Mouse (Mus musculus): ENCODE data around the gene Phf13. TPM values are rescaled to one million over a fixed set of nuclear protein-coding genes. Genes with fewer than 3 reads are reported as not detected.

Gene Phf13
- polyA plus RNA-seq, 1 experiment from 2014 or later: 32.1 TPM

GRCm38 (mm10) chr4:152028456-152028855, 32.4 kb upstream of the Phf13 start:
- Histone ChIP-seq H3K4me1 (peaks cover 65% of the 10 kb centered on the region), H3K9me3 (no peaks in the 10 kb centered on the region), H3K27me3 (replicated peaks; ENCODE audit: low read depth, poor library complexity, severe bottlenecking) (peaks cover 16% of the 10 kb centered on the region), H3K27ac (replicated peaks) (no peak overlapping the region), H3K4me3 (peak overlapping the region; percentile 85), H3K36me3 (replicated peaks) (peaks cover 29% of the 10 kb centered on the region)
- 67% methylated on average over 15 of the region's 15 CpGs for WGBS
- DNase-seq (ENCODE audit: low spot score): no peak

- under 1% methylated on average over 35 of the region's 35 CpGs for whole genome bisulfite sequencing
Measured at GRCm38 (mm10) chr4:152027524-152027923, 31.5 kb upstream of the Phf13 start, which contains the start of gene Zbtb48. Gene Zbtb48, minus strand, starts transcription at chr4:152027671.

GRCm38 (mm10) chr4:152026751-152027508, 30.9 kb upstream of the Phf13 start:
- H3K27me3 ChIP-seq (replicated peaks; ENCODE audit: low read depth, poor library complexity, severe bottlenecking): peaks cover 9% of the 10 kb centered on the region
- no peak for DNase-seq (ENCODE audit: low spot score)
- peaks cover 58% of the 10 kb centered on the region for H3K4me1 ChIP-seq
- peak overlapping the region; percentile 88 for H3K27ac ChIP-seq (replicated peaks)
- H3K36me3 ChIP-seq (replicated peaks): peaks cover 44% of the 10 kb centered on the region
- WGBS: 2% methylated on average over 41 of the region's 41 CpGs
- H3K9me3 ChIP-seq: no peaks in the 10 kb centered on the region
- peak overlapping the region; percentile 85 for H3K4me3 ChIP-seq

More at GRCm38 (mm10) chr4:152027524-152027923, 31.5 kb upstream of the Phf13 start, which contains the start of gene Zbtb48:
- Histone ChIP-seq H3K9me3 (no peaks in the 10 kb centered on the region), H3K36me3 (replicated peaks) (peaks cover 38% of the 10 kb centered on the region), H3K4me1 (peaks cover 64% of the 10 kb centered on the region), H3K27ac (replicated peaks) (peak within 1 kb of the TSS; percentile 88), H3K27me3 (replicated peaks; ENCODE audit: low read depth, poor library complexity, severe bottlenecking) (peaks cover 15% of the 10 kb centered on the region), H3K4me3 (peak within 1 kb of the TSS; percentile 85)
- peak; percentile 96 for DNase-seq (ENCODE audit: low spot score)

- Histone ChIP-seq H3K36me3 (replicated peaks) (peaks cover 68% of the 10 kb centered on the region), H3K4me1 (peaks cover 44% of the 10 kb centered on the region)
Measured at GRCm38 (mm10) chr4:152024525-152024924, 28.5 kb upstream of the Phf13 start.

GRCm38 (mm10) chr4:152022506-152022905, 26.4 kb upstream of the Phf13 start:
- Histone ChIP-seq H3K4me3 (no peak overlapping the region), H3K9me3 (no peaks in the 10 kb centered on the region), H3K27ac (replicated peaks) (no peak overlapping the region), H3K36me3 (replicated peaks) (peaks cover 88% of the 10 kb centered on the region), H3K27me3 (replicated peaks; ENCODE audit: low read depth, poor library complexity, severe bottlenecking) (no peaks in the 10 kb centered on the region), H3K4me1 (peaks cover 30% of the 10 kb centered on the region)
- no peak for DNase-seq (ENCODE audit: low spot score)
- 89% methylated on average over 8 of the region's 8 CpGs for WGBS

More at GRCm38 (mm10) chr4:152024525-152024924, 28.5 kb upstream of the Phf13 start:
- Histone ChIP-seq H3K27me3 (replicated peaks; ENCODE audit: low read depth, poor library complexity, severe bottlenecking) (0 out of 2 replicates have a peak, but pooled peaks cover 6% of the 10 kb centered on the region), H3K4me3 (no peak overlapping the region), H3K27ac (replicated peaks) (no peak overlapping the region), H3K9me3 (no peaks in the 10 kb centered on the region)
- 94% methylated on average over 11 of the region's 11 CpGs for WGBS
- no peak for DNase-seq (ENCODE audit: low spot score)

- no peak overlapping the region; the same call in 1 of the 2 replicates for H3K4me3 ChIP-seq
- no peaks in the 10 kb centered on the region for H3K27me3 ChIP-seq (replicated peaks; ENCODE audit: low read depth, poor library complexity, severe bottlenecking)
- H3K27ac ChIP-seq (replicated peaks): no peak overlapping the region
- DNase-seq (ENCODE audit: low spot score): no peak
- 76% methylated on average over 12 of the region's 12 CpGs for WGBS
- peaks cover 96% of the 10 kb centered on the region for H3K36me3 ChIP-seq (replicated peaks)
- H3K9me3 ChIP-seq: no peaks in the 10 kb centered on the region
- peaks cover 22% of the 10 kb centered on the region for H3K4me1 ChIP-seq
Measured at GRCm38 (mm10) chr4:152021568-152022097, 25.6 kb upstream of the Phf13 start.

GRCm38 (mm10) chr4:152020024-152020423, 24.0 kb upstream of the Phf13 start:
- DNase-seq (ENCODE audit: low spot score): no peak
- H3K27me3 ChIP-seq (replicated peaks; ENCODE audit: low read depth, poor library complexity, severe bottlenecking): no peaks in the 10 kb centered on the region
- H3K4me1 ChIP-seq: peaks cover 6% of the 10 kb centered on the region
- no peaks in the 10 kb centered on the region for H3K9me3 ChIP-seq
- H3K4me3 ChIP-seq: no peak overlapping the region
- peaks cover 99% of the 10 kb centered on the region for H3K36me3 ChIP-seq (replicated peaks)
- no peak overlapping the region for H3K27ac ChIP-seq (replicated peaks)
- 92% methylated on average over 21 of the region's 21 CpGs for WGBS

- H3K27ac ChIP-seq (replicated peaks): no peak overlapping the region
- H3K27me3 ChIP-seq (replicated peaks; ENCODE audit: low read depth, poor library complexity, severe bottlenecking): no peaks in the 10 kb centered on the region
- peaks cover 99% of the 10 kb centered on the region for H3K36me3 ChIP-seq (replicated peaks)
- no peak overlapping the region for H3K4me3 ChIP-seq
- H3K9me3 ChIP-seq: no peaks in the 10 kb centered on the region
- WGBS: 88% methylated on average over 6 of the region's 6 CpGs
- no peak for DNase-seq (ENCODE audit: low spot score)
- H3K4me1 ChIP-seq: no peaks in the 10 kb centered on the region
Measured at GRCm38 (mm10) chr4:152019073-152019472, 23.0 kb upstream of the Phf13 start.

GRCm38 (mm10) chr4:152013036-152013813, 17.2 kb upstream of the Phf13 start:
- peaks cover 63% of the 10 kb centered on the region for H3K36me3 ChIP-seq (replicated peaks)
- no peak overlapping the region for H3K27ac ChIP-seq (replicated peaks)

GRCm38 (mm10) chr4:152012109-152012508, 16.1 kb upstream of the Phf13 start:
- DNase-seq (ENCODE audit: low spot score): no peak
- Histone ChIP-seq H3K36me3 (replicated peaks) (peaks cover 52% of the 10 kb centered on the region), H3K4me3 (no peak overlapping the region), H3K27ac (replicated peaks) (no peak overlapping the region), H3K4me1 (peaks cover 46% of the 10 kb centered on the region), H3K9me3 (no peaks in the 10 kb centered on the region), H3K27me3 (replicated peaks; ENCODE audit: low read depth, poor library complexity, severe bottlenecking) (peaks cover 13% of the 10 kb centered on the region)
- 94% methylated on average over 16 of the region's 16 CpGs for WGBS

More at GRCm38 (mm10) chr4:152013036-152013813, 17.2 kb upstream of the Phf13 start:
- no peak for DNase-seq (ENCODE audit: low spot score)
- no peaks in the 10 kb centered on the region for H3K9me3 ChIP-seq
- peaks cover 2% of the 10 kb centered on the region for H3K27me3 ChIP-seq (replicated peaks; ENCODE audit: low read depth, poor library complexity, severe bottlenecking)
- H3K4me1 ChIP-seq: peaks cover 35% of the 10 kb centered on the region
- 84% methylated on average over 12 of the region's 12 CpGs for WGBS
- no peak overlapping the region for H3K4me3 ChIP-seq

GRCm38 (mm10) chr4:152011171-152011760, 15.2 kb upstream of the Phf13 start:
- whole genome bisulfite sequencing: 74% methylated on average over 8 of the region's 8 CpGs
- Histone ChIP-seq H3K27me3 (replicated peaks; ENCODE audit: low read depth, poor library complexity, severe bottlenecking) (peaks cover 22% of the 10 kb centered on the region), H3K27ac (replicated peaks) (no peak overlapping the region), H3K4me1 (peaks cover 52% of the 10 kb centered on the region), H3K36me3 (replicated peaks) (peaks cover 44% of the 10 kb centered on the region), H3K9me3 (no peaks in the 10 kb centered on the region), H3K4me3 (peak overlapping the region; percentile 78)
- no peak for DNase-seq (ENCODE audit: low spot score)

GRCm38 (mm10) chr4:152010707-152011134, 14.7 kb upstream of the Phf13 start:
- H3K36me3 ChIP-seq (replicated peaks): peaks cover 39% of the 10 kb centered on the region
- WGBS: 8% methylated on average over 13 of the region's 13 CpGs
- peaks cover 52% of the 10 kb centered on the region for H3K4me1 ChIP-seq
- H3K27me3 ChIP-seq (replicated peaks; ENCODE audit: low read depth, poor library complexity, severe bottlenecking): peaks cover 22% of the 10 kb centered on the region
- H3K4me3 ChIP-seq: peak overlapping the region; percentile 78
- H3K9me3 ChIP-seq: no peaks in the 10 kb centered on the region
- DNase-seq (ENCODE audit: low spot score): no peak
- H3K27ac ChIP-seq (replicated peaks): peak overlapping the region; percentile 83; the same call in 1 of the 2 replicates
